Mouse (Mus musculus) right cerebral cortex, postnatal 4 days (tissue): Measurements from ENCODE around the gene Mcm2.
A peak's percentile ranks its signal among the peaks of the same experiment; 100 is the strongest.

Experiments
- DNase-seq: peaks from one replicate; pipeline ENCODE4 v3.0.0-alpha.2; 2022

Gene Mcm2

GRCm38 (mm10) chr6:88898534-88899048 is at the start of gene Mcm2:
Mcm2 (minus strand) TSS chr6:88898780.
- peak; percentile 90 for DNase-seq

- DNase-seq, result no peak
These were observed 49.2 kb upstream of the Mcm2 start for GRCm38 (mm10) chr6:88947771-88948170.

- peak; percentile 4 for DNase-seq
These were observed 47.9 kb upstream of the Mcm2 start for GRCm38 (mm10) chr6:88946442-88946841.

GRCm38 (mm10) chr6:88943666-88944065 is 45.1 kb upstream of the Mcm2 start:
- no peak for DNase-seq

GRCm38 (mm10) chr6:88942595-88942994 is 44.0 kb upstream of the Mcm2 start:
- DNase-seq, result peak; percentile 86

GRCm38 (mm10) chr6:88941628-88942027 is 43.0 kb upstream of the Mcm2 start:
- peak; percentile 2 for DNase-seq

- DNase-seq, result no peak
These were observed 41.7 kb upstream of the Mcm2 start for GRCm38 (mm10) chr6:88940090-88940916.

GRCm38 (mm10) chr6:88939281-88940089 is 40.9 kb upstream of the Mcm2 start:
- DNase-seq, result peak; percentile 58

GRCm38 (mm10) chr6:88938664-88939055 is 40.1 kb upstream of the Mcm2 start:
- DNase-seq, result no peak

GRCm38 (mm10) chr6:88937971-88938663 is 39.5 kb upstream of the Mcm2 start:
- peak; percentile 10 for DNase-seq

GRCm38 (mm10) chr6:88937214-88937549 is 38.6 kb upstream of the Mcm2 start:
- DNase-seq, result peak; percentile 22

- DNase-seq, result peak; percentile 2
These were observed 38.0 kb upstream of the Mcm2 start for GRCm38 (mm10) chr6:88936342-88937213.

- DNase-seq, result peak; percentile 72
These were observed 37.2 kb upstream of the Mcm2 start for GRCm38 (mm10) chr6:88935735-88936276.

GRCm38 (mm10) chr6:88934816-88935215 is 36.2 kb upstream of the Mcm2 start:
- DNase-seq, result peak; percentile 6

GRCm38 (mm10) chr6:88934132-88934531 is 35.6 kb upstream of the Mcm2 start:
- peak; percentile 1 for DNase-seq

- DNase-seq, result no peak
These were observed 32.9 kb upstream of the Mcm2 start for GRCm38 (mm10) chr6:88931449-88931848.

GRCm38 (mm10) chr6:88930049-88930448 is 31.5 kb upstream of the Mcm2 start:
- DNase-seq, result no peak

GRCm38 (mm10) chr6:88929451-88929850 is 30.9 kb upstream of the Mcm2 start:
- no peak for DNase-seq

GRCm38 (mm10) chr6:88928576-88928975 is 30.0 kb upstream of the Mcm2 start:
- no peak for DNase-seq

- DNase-seq, result no peak
These were observed 29.4 kb upstream of the Mcm2 start for GRCm38 (mm10) chr6:88928026-88928425.

GRCm38 (mm10) chr6:88927595-88927994 is 29.0 kb upstream of the Mcm2 start:
- DNase-seq, result peak; percentile 92

GRCm38 (mm10) chr6:88926870-88927269 is 28.3 kb upstream of the Mcm2 start:
- no peak for DNase-seq
